Mouse (Mus musculus): ENCODE measurements around the gene Tle2. TPM values are rescaled to one million over a fixed set of nuclear protein-coding genes. Genes with fewer than 3 reads are reported as not detected.

Gene Tle2
- polyA plus RNA-seq, 1 experiment from 2014 or later: 3.0 TPM

DNA sequence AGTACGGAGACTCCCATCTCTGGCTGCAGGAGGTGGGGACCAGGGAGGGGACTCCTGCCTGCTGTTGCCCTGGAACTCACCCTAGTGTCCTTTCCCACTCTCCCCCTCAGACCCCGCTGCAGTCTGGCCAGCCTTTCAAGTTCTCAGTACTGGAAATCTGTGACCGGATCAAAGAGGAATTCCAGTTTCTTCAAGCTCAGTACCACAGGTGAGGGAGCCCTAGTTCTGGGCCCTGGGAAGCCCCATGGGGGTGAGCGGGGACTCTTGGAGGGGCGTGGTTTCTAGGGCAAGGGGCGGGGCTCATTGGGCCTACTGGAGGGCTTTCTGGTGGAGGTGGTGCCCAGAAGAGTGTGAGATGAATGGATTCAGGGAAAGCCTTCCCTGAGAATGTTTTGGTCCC, 1.3 kb downstream of the Tle2 start:
- H3K27ac ChIP-seq (ENCODE audit: low read depth, low read length): no peak overlapping the region
- H3K4me1 ChIP-seq (replicated peaks; ENCODE audit: control insufficient read depth, insufficient read depth, low read length): peaks cover 7% of the 10 kb centered on the region
- H3K4me2 ChIP-seq (replicated peaks; ENCODE audit: low read depth): peak overlapping the region; percentile 89

GRCm38 (mm10) chr10:81579967-81580366, 5.6 kb downstream of the Tle2 start:
- no peak for ATAC-seq
- Histone ChIP-seq H3K36me3 (ENCODE audit: control insufficient read depth, insufficient read depth) (no peaks in the 10 kb centered on the region), H3K9ac (ENCODE audit: low read depth, low read length) (no peak overlapping the region), H3K27ac (ENCODE audit: low read depth, low read length) (no peak overlapping the region), H3K4me3 (ENCODE audit: low read depth, low read length) (no peak overlapping the region), H3K9me3 (ENCODE audit: control insufficient read depth) (no peaks in the 10 kb centered on the region), H3K4me2 (replicated peaks; ENCODE audit: low read depth) (no peak overlapping the region), H3K27me3 (replicated peaks; ENCODE audit: control insufficient read depth, insufficient read depth, low read length) (no peaks in the 10 kb centered on the region; the same call in 1 of the 2 replicates), H3K4me1 (replicated peaks; ENCODE audit: control insufficient read depth, insufficient read depth, low read length) (0 out of 2 replicates have a peak, but pooled peaks cover 4% of the 10 kb centered on the region)
- TF ChIP-seq CTCF (IDR thresholded peaks at IDR 0.05; ENCODE audit: low read depth): no peak
- 67% methylated on average over 4 of the region's 4 CpGs for WGBS

More for the DNA sequence above, 1.3 kb downstream of the Tle2 start:
- Histone ChIP-seq H3K36me3 (ENCODE audit: control insufficient read depth, insufficient read depth) (no peaks in the 10 kb centered on the region), H3K27me3 (replicated peaks; ENCODE audit: control insufficient read depth, insufficient read depth, low read length) (peaks cover 10% of the 10 kb centered on the region; the same call in 1 of the 2 replicates), H3K4me3 (ENCODE audit: low read depth, low read length) (peak overlapping the region; percentile 48), H3K9me3 (ENCODE audit: control insufficient read depth) (no peaks in the 10 kb centered on the region), H3K9ac (ENCODE audit: low read depth, low read length) (peak overlapping the region; percentile 35; the same call in 1 of the 2 replicates)
- WGBS: 5% methylated on average over 6 of the region's 6 CpGs
- ATAC-seq: no peak
- no peak for TF ChIP-seq CTCF (IDR thresholded peaks at IDR 0.05; ENCODE audit: low read depth)

GRCm38 (mm10) chr10:81580441-81581070, 6.2 kb downstream of the Tle2 start:
- H3K9me3 ChIP-seq (ENCODE audit: control insufficient read depth): no peaks in the 10 kb centered on the region
- H3K36me3 ChIP-seq (ENCODE audit: control insufficient read depth, insufficient read depth): no peaks in the 10 kb centered on the region
- H3K27ac ChIP-seq (ENCODE audit: low read depth, low read length): no peak overlapping the region
- no peak overlapping the region for H3K4me3 ChIP-seq (ENCODE audit: low read depth, low read length)
- ATAC-seq: no peak
- H3K27me3 ChIP-seq (replicated peaks; ENCODE audit: control insufficient read depth, insufficient read depth, low read length): no peaks in the 10 kb centered on the region; the same call in 1 of the 2 replicates
- H3K4me1 ChIP-seq (replicated peaks; ENCODE audit: control insufficient read depth, insufficient read depth, low read length): 0 out of 2 replicates have a peak, but pooled peaks cover 3% of the 10 kb centered on the region
- H3K9ac ChIP-seq (ENCODE audit: low read depth, low read length): no peak overlapping the region
- WGBS: 64% methylated on average over 25 of the region's 25 CpGs
- peak; percentile 45; the same call in 1 of the 2 replicates for TF ChIP-seq CTCF (IDR thresholded peaks at IDR 0.05; ENCODE audit: low read depth)
- H3K4me2 ChIP-seq (replicated peaks; ENCODE audit: low read depth): no peak overlapping the region

GRCm38 (mm10) chr10:81583347-81583746, 9.0 kb downstream of the Tle2 start:
- Histone ChIP-seq H3K4me1 (replicated peaks; ENCODE audit: control insufficient read depth, insufficient read depth, low read length) (no peaks in the 10 kb centered on the region), H3K4me2 (replicated peaks; ENCODE audit: low read depth) (no peak overlapping the region), H3K4me3 (ENCODE audit: low read depth, low read length) (no peak overlapping the region), H3K9me3 (ENCODE audit: control insufficient read depth) (no peaks in the 10 kb centered on the region), H3K27ac (ENCODE audit: low read depth, low read length) (no peak overlapping the region), H3K9ac (ENCODE audit: low read depth, low read length) (no peak overlapping the region), H3K36me3 (ENCODE audit: control insufficient read depth, insufficient read depth) (0 out of 2 replicates have a peak, but pooled peaks cover 4% of the 10 kb centered on the region), H3K27me3 (replicated peaks; ENCODE audit: control insufficient read depth, insufficient read depth, low read length) (no peaks in the 10 kb centered on the region)
- no peak for TF ChIP-seq CTCF (IDR thresholded peaks at IDR 0.05; ENCODE audit: low read depth)
- ATAC-seq: no peak
- WGBS: 67% methylated on average over 6 of the region's 6 CpGs

DNA sequence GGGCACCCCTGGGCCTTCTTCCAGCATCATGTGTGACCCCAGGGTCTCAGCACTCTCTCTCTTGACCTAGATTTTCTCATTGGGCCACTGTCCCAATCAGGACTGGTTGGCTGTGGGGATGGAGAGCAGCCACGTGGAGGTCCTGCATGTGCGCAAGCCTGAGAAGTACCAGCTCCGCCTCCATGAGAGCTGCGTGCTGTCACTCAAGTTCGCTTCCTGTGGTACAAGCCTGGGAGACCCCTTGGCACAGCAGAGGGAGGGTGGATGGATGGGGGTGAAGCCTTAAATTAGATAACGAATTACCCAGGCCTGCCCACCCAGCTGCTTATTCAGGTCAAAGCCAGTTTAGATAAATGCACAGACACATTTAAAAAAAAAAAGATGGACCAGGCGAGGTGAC, 14.4 kb downstream of the Tle2 start:
- H3K4me1 ChIP-seq (replicated peaks; ENCODE audit: control insufficient read depth, insufficient read depth, low read length): no peaks in the 10 kb centered on the region
- no peak overlapping the region for H3K4me2 ChIP-seq (replicated peaks; ENCODE audit: low read depth)
- no peaks in the 10 kb centered on the region for H3K27me3 ChIP-seq (replicated peaks; ENCODE audit: control insufficient read depth, insufficient read depth, low read length)
- no peaks in the 10 kb centered on the region for H3K9me3 ChIP-seq (ENCODE audit: control insufficient read depth)
- no peak for TF ChIP-seq CTCF (IDR thresholded peaks at IDR 0.05; ENCODE audit: low read depth)
- H3K36me3 ChIP-seq (ENCODE audit: control insufficient read depth, insufficient read depth): 0 out of 2 replicates have a peak, but pooled peaks cover 4% of the 10 kb centered on the region
- 76% methylated on average over 7 of the region's 7 CpGs for WGBS
- no peak for ATAC-seq
- no peak overlapping the region for H3K9ac ChIP-seq (ENCODE audit: low read depth, low read length)
- no peak overlapping the region for H3K4me3 ChIP-seq (ENCODE audit: low read depth, low read length)
- no peak overlapping the region for H3K27ac ChIP-seq (ENCODE audit: low read depth, low read length)

DNA sequence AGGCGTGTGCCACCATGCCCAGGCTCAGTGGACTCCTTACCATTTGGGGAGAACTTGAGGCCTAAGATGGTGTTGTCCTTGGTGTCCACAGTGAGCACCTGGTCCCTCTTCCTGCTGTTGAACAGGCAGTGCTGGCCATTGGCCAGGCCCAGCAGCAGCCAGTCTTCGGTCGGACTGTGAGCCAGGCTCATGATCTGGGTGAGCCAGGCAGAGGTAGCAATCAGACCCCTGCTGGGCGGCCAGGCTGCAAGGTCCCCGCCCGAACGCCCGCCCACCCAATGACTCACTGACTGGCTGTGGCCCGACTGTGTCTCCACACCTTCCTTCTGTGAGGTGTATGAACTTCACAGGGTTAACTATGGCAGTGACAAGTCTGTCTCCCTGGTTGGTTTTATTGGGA, 17.5 kb downstream of the Tle2 start:
- Histone ChIP-seq H3K4me1 (replicated peaks; ENCODE audit: control insufficient read depth, insufficient read depth, low read length) (peaks cover 2% of the 10 kb centered on the region; the same call in 1 of the 2 replicates), H3K27ac (ENCODE audit: low read depth, low read length) (no peak overlapping the region), H3K27me3 (replicated peaks; ENCODE audit: control insufficient read depth, insufficient read depth, low read length) (no peaks in the 10 kb centered on the region), H3K9me3 (ENCODE audit: control insufficient read depth) (no peaks in the 10 kb centered on the region), H3K36me3 (ENCODE audit: control insufficient read depth, insufficient read depth) (0 out of 2 replicates have a peak, but pooled peaks cover 4% of the 10 kb centered on the region), H3K4me2 (replicated peaks; ENCODE audit: low read depth) (no peak overlapping the region), H3K4me3 (ENCODE audit: low read depth, low read length) (no peak overlapping the region), H3K9ac (ENCODE audit: low read depth, low read length) (no peak overlapping the region)
- no peak for ATAC-seq
- WGBS: 58% methylated on average over 9 of the region's 9 CpGs
- no peak for TF ChIP-seq CTCF (IDR thresholded peaks at IDR 0.05; ENCODE audit: low read depth)

Measured in intestine, postnatal 0 days (tissue).